Mouse (Mus musculus): ENCODE results near the gene Fat3. TPM values are rescaled to one million over a fixed set of nuclear protein-coding genes. Genes with fewer than 3 reads are reported as not detected.

Fat3 gene
- polyA plus RNA-seq, 1 experiment, result not detected

- peaks cover 3% of the 10 kb centered on the region for H3K27me3 ChIP-seq (ENCODE audit: control insufficient read depth, insufficient read depth, insufficient read length)
- no peak overlapping the region for H3ac ChIP-seq (ENCODE audit: control insufficient read depth, insufficient read length, low read depth)
- no peak overlapping the region for H3K4me3 ChIP-seq (ENCODE audit: insufficient read depth, poor library complexity, severe bottlenecking)
- H3K79me3 ChIP-seq (ENCODE audit: low read depth), result no peaks in the 10 kb centered on the region
- no peaks in the 10 kb centered on the region for H3K36me3 ChIP-seq (ENCODE audit: control insufficient read depth, insufficient read depth)
- no peaks in the 10 kb centered on the region for H3K79me2 ChIP-seq (ENCODE audit: control insufficient read depth, insufficient read depth)
- no peak for TF ChIP-seq MYOG (IDR thresholded peaks at IDR 0.05; ENCODE audit: control insufficient read depth, extremely low read depth, insufficient read length)
- no peak for TF ChIP-seq MYOD1 (IDR thresholded peaks at IDR 0.05; ENCODE audit: control insufficient read depth, insufficient read length, low read depth)
- TF ChIP-seq CTCF (IDR thresholded peaks at IDR 0.05; ENCODE audit: control insufficient read depth, insufficient read depth, insufficient read length), result no peak
- no peak for TF ChIP-seq MAX (IDR thresholded peaks at IDR 0.05)
- no peak for TF ChIP-seq USF1 (IDR thresholded peaks at IDR 0.05; ENCODE audit: low read depth)
- no peak for TF ChIP-seq FOSL1 (IDR thresholded peaks at IDR 0.05; ENCODE audit: insufficient read depth, low read length, poor library complexity, severe bottlenecking)
- no peak for TF ChIP-seq CEBPB (IDR thresholded peaks at IDR 0.05; ENCODE audit: low read depth)
These were observed 1.0 kb upstream of the Fat3 start for GRCm38 (mm10) chr9:16501990-16502672.

- Histone ChIP-seq H3K4me3 (ENCODE audit: insufficient read depth, poor library complexity, severe bottlenecking) (no peak overlapping the region), H3K27me3 (ENCODE audit: control insufficient read depth, insufficient read depth, insufficient read length) (peaks cover 3% of the 10 kb centered on the region), H3K79me2 (ENCODE audit: control insufficient read depth, insufficient read depth) (no peaks in the 10 kb centered on the region), H3K36me3 (ENCODE audit: control insufficient read depth, insufficient read depth) (no peaks in the 10 kb centered on the region), H3ac (ENCODE audit: control insufficient read depth, insufficient read length, low read depth) (no peak overlapping the region), H3K79me3 (ENCODE audit: low read depth) (no peaks in the 10 kb centered on the region)
- TF ChIP-seq MYOD1 (IDR thresholded peaks at IDR 0.05; ENCODE audit: control insufficient read depth, insufficient read length, low read depth), result no peak
- TF ChIP-seq USF1 (IDR thresholded peaks at IDR 0.05; ENCODE audit: low read depth), result no peak
- TF ChIP-seq FOSL1 (IDR thresholded peaks at IDR 0.05; ENCODE audit: insufficient read depth, low read length, poor library complexity, severe bottlenecking), result no peak
- TF ChIP-seq MYOG (IDR thresholded peaks at IDR 0.05; ENCODE audit: control insufficient read depth, extremely low read depth, insufficient read length), result no peak
These were observed 501 bp downstream of the Fat3 start for GRCm38 (mm10) chr9:16500382-16501185.

GRCm38 (mm10) chr9:16499621-16500381 lies 1.3 kb downstream of the Fat3 start:
- H3K27me3 ChIP-seq (ENCODE audit: control insufficient read depth, insufficient read depth, insufficient read length), result peaks cover 3% of the 10 kb centered on the region
- no peaks in the 10 kb centered on the region for H3K79me2 ChIP-seq (ENCODE audit: control insufficient read depth, insufficient read depth)
- no peak for TF ChIP-seq MYOG (IDR thresholded peaks at IDR 0.05; ENCODE audit: control insufficient read depth, extremely low read depth, insufficient read length)
- TF ChIP-seq MYOD1 (IDR thresholded peaks at IDR 0.05; ENCODE audit: control insufficient read depth, insufficient read length, low read depth), result no peak
- no peak for TF ChIP-seq CTCF (IDR thresholded peaks at IDR 0.05; ENCODE audit: control insufficient read depth, insufficient read depth, insufficient read length)
- TF ChIP-seq FOSL1 (IDR thresholded peaks at IDR 0.05; ENCODE audit: insufficient read depth, low read length, poor library complexity, severe bottlenecking), result no peak
- no peak for TF ChIP-seq CEBPB (IDR thresholded peaks at IDR 0.05; ENCODE audit: low read depth)
- TF ChIP-seq MAX (IDR thresholded peaks at IDR 0.05), result no peak
- no peak for TF ChIP-seq USF1 (IDR thresholded peaks at IDR 0.05; ENCODE audit: low read depth)
- no peak overlapping the region for H3ac ChIP-seq (ENCODE audit: control insufficient read depth, insufficient read length, low read depth)
- H3K4me3 ChIP-seq (ENCODE audit: insufficient read depth, poor library complexity, severe bottlenecking), result no peak overlapping the region
- no peaks in the 10 kb centered on the region for H3K36me3 ChIP-seq (ENCODE audit: control insufficient read depth, insufficient read depth)
- H3K79me3 ChIP-seq (ENCODE audit: low read depth), result no peaks in the 10 kb centered on the region

GRCm38 (mm10) chr9:16498876-16499275 lies 2.2 kb downstream of the Fat3 start:
- no peaks in the 10 kb centered on the region for H3K79me2 ChIP-seq (ENCODE audit: control insufficient read depth, insufficient read depth)
- no peaks in the 10 kb centered on the region for H3K79me3 ChIP-seq (ENCODE audit: low read depth)
- H3K27me3 ChIP-seq (ENCODE audit: control insufficient read depth, insufficient read depth, insufficient read length), result peaks cover 3% of the 10 kb centered on the region
- H3K36me3 ChIP-seq (ENCODE audit: control insufficient read depth, insufficient read depth), result no peaks in the 10 kb centered on the region
- TF ChIP-seq USF1 (IDR thresholded peaks at IDR 0.05; ENCODE audit: low read depth) (no peak), MAX (IDR thresholded peaks at IDR 0.05) (no peak), MYOD1 (IDR thresholded peaks at IDR 0.05; ENCODE audit: control insufficient read depth, insufficient read length, low read depth) (no peak), CEBPB (IDR thresholded peaks at IDR 0.05; ENCODE audit: low read depth) (no peak), CTCF (IDR thresholded peaks at IDR 0.05; ENCODE audit: control insufficient read depth, insufficient read depth, insufficient read length) (no peak), FOSL1 (IDR thresholded peaks at IDR 0.05; ENCODE audit: insufficient read depth, low read length, poor library complexity, severe bottlenecking) (no peak), MYOG (IDR thresholded peaks at IDR 0.05; ENCODE audit: control insufficient read depth, extremely low read depth, insufficient read length) (no peak)
- no peak overlapping the region for H3K4me3 ChIP-seq (ENCODE audit: insufficient read depth, poor library complexity, severe bottlenecking)
- H3ac ChIP-seq (ENCODE audit: control insufficient read depth, insufficient read length, low read depth), result no peak overlapping the region

GRCm38 (mm10) chr9:16497361-16497760 lies 3.7 kb downstream of the Fat3 start:
- H3K79me2 ChIP-seq (ENCODE audit: control insufficient read depth, insufficient read depth), result no peaks in the 10 kb centered on the region
- H3ac ChIP-seq (ENCODE audit: control insufficient read depth, insufficient read length, low read depth), result no peak overlapping the region
- no peaks in the 10 kb centered on the region for H3K79me3 ChIP-seq (ENCODE audit: low read depth)
- TF ChIP-seq USF1 (IDR thresholded peaks at IDR 0.05; ENCODE audit: low read depth) (no peak), MYOG (IDR thresholded peaks at IDR 0.05; ENCODE audit: control insufficient read depth, extremely low read depth, insufficient read length) (no peak), CTCF (IDR thresholded peaks at IDR 0.05; ENCODE audit: control insufficient read depth, insufficient read depth, insufficient read length) (no peak), CEBPB (IDR thresholded peaks at IDR 0.05; ENCODE audit: low read depth) (no peak), MYOD1 (IDR thresholded peaks at IDR 0.05; ENCODE audit: control insufficient read depth, insufficient read length, low read depth) (no peak), MAX (IDR thresholded peaks at IDR 0.05) (no peak), FOSL1 (IDR thresholded peaks at IDR 0.05; ENCODE audit: insufficient read depth, low read length, poor library complexity, severe bottlenecking) (no peak)
- no peaks in the 10 kb centered on the region for H3K36me3 ChIP-seq (ENCODE audit: control insufficient read depth, insufficient read depth)
- peaks cover 3% of the 10 kb centered on the region for H3K27me3 ChIP-seq (ENCODE audit: control insufficient read depth, insufficient read depth, insufficient read length)
- no peak overlapping the region for H3K4me3 ChIP-seq (ENCODE audit: insufficient read depth, poor library complexity, severe bottlenecking)

Measured in C2C12 (cell line).